Mouse (Mus musculus): ENCODE data around the gene Stx1b. TPM values are rescaled to one million over a fixed set of nuclear protein-coding genes. Genes with fewer than 3 reads are reported as not detected.

The Stx1b gene
- polyA plus RNA-seq, 1 experiment from 2014 or later = 16.3 TPM

DNA sequence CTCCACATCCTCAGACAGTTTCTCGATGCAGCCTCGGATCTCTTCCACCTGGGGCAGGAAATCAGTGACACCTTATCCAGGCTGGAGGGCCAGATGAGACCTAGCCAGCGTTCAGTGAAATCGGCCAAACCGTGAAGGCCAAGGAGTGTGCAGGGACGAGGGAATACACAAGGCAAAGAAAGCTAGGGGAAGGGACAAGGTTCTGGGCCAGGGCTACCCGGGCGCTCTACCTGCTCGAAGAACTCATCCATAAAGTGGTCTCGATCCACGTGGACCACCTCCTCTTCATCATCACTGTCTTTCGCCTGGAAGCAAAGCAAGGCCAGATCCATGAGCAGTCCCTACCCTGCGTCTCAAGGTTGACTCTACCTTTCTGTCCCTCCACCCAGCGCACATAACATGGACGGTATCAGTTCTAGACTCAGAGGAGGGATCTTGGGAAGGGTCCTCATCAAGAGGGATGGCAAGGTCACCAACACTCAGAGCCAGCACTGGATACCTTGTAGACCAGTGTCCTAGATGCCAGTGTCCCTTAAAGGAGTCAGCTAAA, 9.2 kb downstream of the Stx1b start:
- no peak overlapping the region for H3K27ac ChIP-seq (replicated peaks)
- no peaks in the 10 kb centered on the region for H3K27me3 ChIP-seq

DNA sequence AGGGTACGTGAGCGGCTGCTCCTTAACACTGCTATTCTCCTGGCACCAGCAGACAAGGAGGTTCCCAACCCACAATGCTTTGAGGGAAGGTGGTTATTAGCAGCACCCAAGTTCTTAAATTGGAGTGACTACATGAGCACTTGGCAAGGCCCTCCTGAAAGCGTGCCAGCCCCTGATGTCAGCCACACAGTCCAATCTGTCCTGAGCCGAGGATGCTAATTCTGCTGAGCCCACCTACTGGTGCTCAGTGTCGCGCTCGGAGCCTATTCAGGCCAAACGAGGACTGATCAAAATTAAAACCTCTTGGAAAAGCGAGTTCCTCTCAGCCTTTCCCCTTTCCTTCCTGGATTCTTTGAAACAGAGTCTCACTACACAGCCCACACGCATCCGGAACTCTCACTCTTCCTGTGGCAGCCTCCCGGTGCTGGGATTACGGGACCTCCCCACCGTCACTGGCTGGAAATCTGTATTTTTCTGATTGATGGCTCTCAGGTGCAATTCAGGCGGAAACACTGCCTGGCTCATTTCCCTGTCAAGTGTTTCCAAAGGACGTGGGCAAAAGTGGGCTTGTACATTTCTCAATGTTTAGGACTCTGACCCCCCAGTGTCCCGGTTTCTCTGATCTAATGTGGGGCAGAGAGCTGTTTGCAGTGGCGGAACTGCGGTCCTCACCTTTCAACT, 10.0 kb downstream of the Stx1b start:
- H3K4me1 ChIP-seq = no peaks in the 10 kb centered on the region
- ATAC-seq (ENCODE audit: low FRiP score, low read depth) = no peak
- WGBS = 93% methylated on average over 19 of the region's 19 CpGs
- no peak overlapping the region for H3K27ac ChIP-seq (replicated peaks)
- no peak overlapping the region for H3K4me3 ChIP-seq
- H3K27me3 ChIP-seq = no peaks in the 10 kb centered on the region
- H3K4me2 ChIP-seq (replicated peaks) = no peak overlapping the region
- no peaks in the 10 kb centered on the region for H3K9me3 ChIP-seq
- no peak overlapping the region for H3K9ac ChIP-seq (replicated peaks)
- H3K36me3 ChIP-seq = peaks cover 39% of the 10 kb centered on the region

More for the DNA sequence above, 9.2 kb downstream of the Stx1b start:
- no peak overlapping the region for H3K4me3 ChIP-seq
- no peaks in the 10 kb centered on the region for H3K4me1 ChIP-seq
- H3K4me2 ChIP-seq (replicated peaks) = no peak overlapping the region
- H3K9ac ChIP-seq (replicated peaks) = no peak overlapping the region
- no peak for ATAC-seq (ENCODE audit: low FRiP score, low read depth)
- WGBS = 93% methylated on average over 15 of the region's 15 CpGs
- H3K36me3 ChIP-seq = peaks cover 32% of the 10 kb centered on the region
- H3K9me3 ChIP-seq = no peaks in the 10 kb centered on the region

DNA sequence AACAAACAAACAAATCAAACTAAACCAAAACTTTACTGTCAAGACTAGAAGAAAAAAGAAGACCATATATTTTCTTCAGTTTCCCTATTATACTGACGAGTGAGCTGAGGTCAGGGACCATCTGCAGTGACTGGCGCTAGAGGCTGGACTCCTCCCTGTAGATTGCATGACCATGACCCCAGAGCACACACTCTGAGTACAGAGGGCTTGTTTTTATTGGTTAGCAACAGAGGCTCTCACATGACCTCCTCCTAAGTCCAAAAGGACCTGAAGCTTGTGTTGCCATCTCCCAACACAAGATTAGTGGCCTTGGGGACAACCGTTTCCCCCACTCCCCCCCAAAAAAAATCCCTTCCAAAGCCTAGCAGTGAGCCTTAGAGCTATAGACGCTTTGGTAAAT, 10.5 kb downstream of the Stx1b start:
- H3K36me3 ChIP-seq = peaks cover 40% of the 10 kb centered on the region
- no peak overlapping the region for H3K4me3 ChIP-seq
- no peaks in the 10 kb centered on the region for H3K9me3 ChIP-seq
- no peak overlapping the region for H3K9ac ChIP-seq (replicated peaks)
- 90% methylated on average over 4 of the region's 4 CpGs for WGBS
- no peak for ATAC-seq (ENCODE audit: low FRiP score, low read depth)
- H3K4me1 ChIP-seq = no peaks in the 10 kb centered on the region
- H3K4me2 ChIP-seq (replicated peaks) = no peak overlapping the region
- no peak overlapping the region for H3K27ac ChIP-seq (replicated peaks)
- no peaks in the 10 kb centered on the region for H3K27me3 ChIP-seq

DNA sequence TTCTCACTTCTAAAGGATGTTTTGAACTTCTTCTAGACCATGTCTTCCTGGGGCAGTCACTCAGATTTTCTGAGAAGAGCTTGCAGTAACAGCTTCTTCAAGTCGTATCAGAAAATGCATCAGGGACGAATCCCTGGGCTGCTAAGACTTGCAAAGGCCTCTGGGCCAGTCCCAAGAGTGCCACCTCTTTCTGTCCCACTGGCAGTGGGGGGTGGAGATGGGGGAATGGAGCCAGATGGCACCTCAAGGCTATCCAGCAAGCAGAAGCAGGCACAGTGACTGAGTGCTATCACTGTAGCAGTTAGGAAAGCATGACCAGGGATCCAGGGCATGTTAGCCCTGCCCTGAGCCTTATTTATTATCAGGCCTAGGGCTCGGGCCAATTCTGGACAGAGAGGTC, 12.1 kb downstream of the Stx1b start:
- peaks cover 37% of the 10 kb centered on the region for H3K36me3 ChIP-seq
- no peaks in the 10 kb centered on the region for H3K4me1 ChIP-seq
- no peak for ATAC-seq (ENCODE audit: low FRiP score, low read depth)
- H3K4me3 ChIP-seq = no peak overlapping the region
- no peak overlapping the region for H3K9ac ChIP-seq (replicated peaks)
- no peak overlapping the region for H3K4me2 ChIP-seq (replicated peaks)
- WGBS = 89% methylated on average over 3 of the region's 3 CpGs
- H3K27me3 ChIP-seq = no peaks in the 10 kb centered on the region
- no peak overlapping the region for H3K27ac ChIP-seq (replicated peaks)
- no peaks in the 10 kb centered on the region for H3K9me3 ChIP-seq

DNA sequence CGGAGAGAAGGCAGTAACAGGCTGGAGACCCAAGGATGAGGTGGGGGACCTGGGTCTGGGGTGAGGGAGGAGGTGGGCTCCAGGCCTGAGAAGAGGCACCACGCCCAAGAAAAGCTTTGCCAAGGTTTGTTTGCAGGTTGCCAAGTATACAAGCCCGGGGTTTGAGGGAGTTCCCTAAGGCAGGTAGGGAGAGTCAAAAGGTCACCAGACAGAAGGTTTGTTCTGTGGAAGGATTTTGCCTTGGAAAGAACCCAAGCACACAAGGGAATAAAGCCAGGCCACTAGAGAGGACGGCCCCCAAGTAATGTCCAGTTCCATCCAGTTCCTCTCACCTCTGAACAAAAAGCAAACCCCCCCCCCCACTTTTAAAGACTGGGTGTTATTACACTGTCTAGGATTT, 13.1 kb downstream of the Stx1b start:
- H3K27ac ChIP-seq (replicated peaks) = no peak overlapping the region
- H3K9ac ChIP-seq (replicated peaks) = no peak overlapping the region
- H3K4me3 ChIP-seq = no peak overlapping the region
- H3K4me1 ChIP-seq = no peaks in the 10 kb centered on the region
- no peaks in the 10 kb centered on the region for H3K9me3 ChIP-seq
- H3K36me3 ChIP-seq = peaks cover 41% of the 10 kb centered on the region
- 89% methylated on average over 4 of the region's 4 CpGs for WGBS
- no peak overlapping the region for H3K4me2 ChIP-seq (replicated peaks)
- ATAC-seq (ENCODE audit: low FRiP score, low read depth) = no peak
- no peaks in the 10 kb centered on the region for H3K27me3 ChIP-seq

DNA sequence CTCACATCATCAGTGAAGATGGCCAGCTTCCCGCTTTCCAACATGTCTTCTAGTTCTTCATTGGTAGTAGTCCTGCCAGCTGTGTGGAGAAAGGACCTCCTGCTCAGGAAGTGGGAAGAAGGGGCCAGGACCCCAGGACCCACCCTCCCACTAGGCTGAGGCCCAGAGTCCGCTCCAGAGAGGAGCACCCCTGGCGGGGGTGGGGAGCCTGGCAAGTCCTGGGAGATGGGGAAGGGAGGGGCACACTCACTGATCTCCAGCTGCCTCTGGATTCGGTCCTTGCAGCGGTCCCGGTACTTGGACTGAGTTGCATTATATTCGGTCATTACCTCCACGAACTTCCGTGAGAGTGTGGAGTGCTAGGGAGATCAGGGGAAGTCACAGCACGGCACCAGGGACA, 13.7 kb downstream of the Stx1b start:
- H3K27me3 ChIP-seq = no peaks in the 10 kb centered on the region
- no peak overlapping the region for H3K4me2 ChIP-seq (replicated peaks)
- no peak overlapping the region for H3K27ac ChIP-seq (replicated peaks)
- peaks cover 47% of the 10 kb centered on the region for H3K36me3 ChIP-seq
- WGBS = 79% methylated on average over 10 of the region's 10 CpGs
- H3K4me1 ChIP-seq = no peaks in the 10 kb centered on the region
- H3K4me3 ChIP-seq = no peak overlapping the region
- H3K9me3 ChIP-seq = no peaks in the 10 kb centered on the region
- ATAC-seq (ENCODE audit: low FRiP score, low read depth) = no peak
- no peak overlapping the region for H3K9ac ChIP-seq (replicated peaks)

DNA sequence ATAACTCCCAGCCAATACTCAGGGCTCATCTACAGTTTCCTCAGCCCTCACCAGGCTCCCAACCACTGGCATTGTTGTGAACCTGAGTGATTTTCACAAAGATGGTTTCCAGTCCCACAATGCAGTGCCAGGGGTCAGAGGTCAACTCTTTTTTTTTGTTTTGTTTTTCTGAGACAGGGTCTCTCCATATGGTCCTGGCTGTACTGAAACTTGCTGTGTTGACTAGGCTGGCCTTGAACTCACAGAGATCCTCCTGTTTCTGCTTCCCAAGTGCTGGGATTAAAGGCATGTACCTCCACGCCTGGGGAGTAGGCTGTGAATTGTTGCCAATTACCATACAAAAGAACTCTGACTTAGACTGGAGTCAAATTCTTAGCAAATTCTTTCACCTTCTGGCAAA, 14.5 kb downstream of the Stx1b start:
- WGBS = 89% methylated on average over 1 of the region's 1 CpGs
- no peak overlapping the region for H3K27ac ChIP-seq (replicated peaks)
- no peaks in the 10 kb centered on the region for H3K9me3 ChIP-seq
- H3K36me3 ChIP-seq = peaks cover 49% of the 10 kb centered on the region
- no peak overlapping the region for H3K4me2 ChIP-seq (replicated peaks)
- no peaks in the 10 kb centered on the region for H3K27me3 ChIP-seq
- H3K4me1 ChIP-seq = no peaks in the 10 kb centered on the region
- no peak overlapping the region for H3K9ac ChIP-seq (replicated peaks)
- ATAC-seq (ENCODE audit: low FRiP score, low read depth) = no peak
- H3K4me3 ChIP-seq = no peak overlapping the region

DNA sequence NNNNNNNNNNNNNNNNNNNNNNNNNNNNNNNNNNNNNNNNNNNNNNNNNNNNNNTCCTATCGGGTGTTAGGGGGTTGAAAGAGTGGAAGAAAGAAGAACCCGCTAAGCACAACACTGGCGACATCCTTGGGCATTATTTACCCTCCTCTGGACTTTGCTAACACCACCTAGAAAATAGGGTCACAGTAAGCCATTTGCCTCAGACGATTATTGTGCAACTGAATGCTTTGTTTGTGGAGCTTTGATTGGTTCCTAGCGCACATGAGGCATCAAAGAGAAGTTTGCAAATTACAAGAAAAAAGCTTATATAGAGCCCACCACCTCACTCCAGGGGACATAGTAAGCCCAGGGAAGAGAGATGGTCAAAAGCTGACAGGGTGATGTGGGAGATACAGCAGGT, 15.5 kb downstream of the Stx1b start:
- Histone ChIP-seq H3K4me3 (no peak overlapping the region), H3K27me3 (no peaks in the 10 kb centered on the region), H3K27ac (replicated peaks) (no peak overlapping the region), H3K36me3 (peaks cover 45% of the 10 kb centered on the region), H3K4me2 (replicated peaks) (no peak overlapping the region), H3K9ac (replicated peaks) (no peak overlapping the region), H3K9me3 (no peaks in the 10 kb centered on the region), H3K4me1 (no peaks in the 10 kb centered on the region)
- WGBS = 72% methylated on average over 5 of the region's 5 CpGs
- no peak for ATAC-seq (ENCODE audit: low FRiP score, low read depth)

DNA sequence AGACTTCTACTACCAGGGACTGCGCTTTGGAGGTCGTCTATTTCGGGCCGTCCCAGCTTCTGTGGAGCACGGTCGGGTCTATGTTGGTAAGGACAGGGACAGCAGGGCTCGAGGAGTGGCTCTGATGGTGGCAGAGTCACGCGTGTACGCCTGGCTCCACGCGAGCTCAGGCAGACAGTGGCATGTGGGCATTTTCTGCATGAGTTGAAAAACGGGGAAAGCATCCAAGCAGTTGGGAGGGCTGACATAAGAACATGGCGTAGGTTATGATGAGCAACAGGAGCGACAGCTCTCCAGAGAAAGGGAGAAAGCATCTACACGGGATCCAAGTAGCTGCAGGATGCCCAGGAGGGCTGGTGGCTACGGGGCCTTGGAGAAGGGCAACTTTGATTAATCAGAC, 22.0 kb downstream of the Stx1b start:
- 95% methylated on average over 17 of the region's 17 CpGs for WGBS
- Histone ChIP-seq H3K36me3 (peaks cover 49% of the 10 kb centered on the region), H3K27me3 (no peaks in the 10 kb centered on the region), H3K4me2 (replicated peaks) (no peak overlapping the region), H3K4me1 (0 out of 2 replicates have a peak, but pooled peaks cover 5% of the 10 kb centered on the region), H3K9me3 (no peaks in the 10 kb centered on the region), H3K9ac (replicated peaks) (no peak overlapping the region), H3K27ac (replicated peaks) (no peak overlapping the region), H3K4me3 (no peak overlapping the region)
- no peak for ATAC-seq (ENCODE audit: low FRiP score, low read depth)

DNA sequence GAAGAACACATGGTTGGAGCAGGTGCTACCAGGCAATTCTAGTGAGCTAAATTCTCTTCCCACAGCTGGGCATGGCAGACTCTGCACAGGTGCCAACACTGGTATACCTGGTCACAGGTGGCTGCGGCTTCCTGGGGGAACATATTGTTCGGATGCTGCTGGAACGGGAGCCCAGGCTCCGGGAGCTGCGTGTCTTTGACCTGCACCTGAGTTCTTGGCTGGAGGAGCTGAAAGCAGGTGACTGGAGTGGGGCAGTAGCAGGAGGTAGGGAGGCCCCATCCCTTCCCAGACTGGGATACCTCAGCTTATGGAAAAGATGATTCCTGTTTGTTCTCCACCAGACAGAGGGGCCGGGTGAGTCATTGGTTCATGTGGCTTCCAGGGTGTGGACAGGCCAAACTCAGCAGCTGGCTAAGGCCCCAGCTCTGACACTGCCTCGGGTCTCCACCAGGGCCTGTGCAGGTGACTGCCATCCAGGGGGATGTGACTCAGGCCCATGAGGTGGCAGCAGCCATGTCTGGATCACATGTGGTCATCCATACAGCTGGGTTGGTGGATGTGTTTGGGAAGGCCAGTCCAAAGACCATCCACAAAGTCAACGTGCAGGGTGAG, 23.2 kb downstream of the Stx1b start:
- H3K36me3 ChIP-seq = peaks cover 56% of the 10 kb centered on the region
- no peak overlapping the region for H3K4me3 ChIP-seq
- no peak overlapping the region for H3K9ac ChIP-seq (replicated peaks)
- H3K4me2 ChIP-seq (replicated peaks) = no peak overlapping the region
- 0 out of 2 replicates have a peak, but pooled peaks cover 5% of the 10 kb centered on the region for H3K4me1 ChIP-seq
- 93% methylated on average over 8 of the region's 8 CpGs for WGBS
- no peak for ATAC-seq (ENCODE audit: low FRiP score, low read depth)
- H3K27ac ChIP-seq (replicated peaks) = 0 out of 2 replicates have a peak overlapping the region, but pooled peaks have one; percentile 1
- no peaks in the 10 kb centered on the region for H3K27me3 ChIP-seq
- no peaks in the 10 kb centered on the region for H3K9me3 ChIP-seq

DNA sequence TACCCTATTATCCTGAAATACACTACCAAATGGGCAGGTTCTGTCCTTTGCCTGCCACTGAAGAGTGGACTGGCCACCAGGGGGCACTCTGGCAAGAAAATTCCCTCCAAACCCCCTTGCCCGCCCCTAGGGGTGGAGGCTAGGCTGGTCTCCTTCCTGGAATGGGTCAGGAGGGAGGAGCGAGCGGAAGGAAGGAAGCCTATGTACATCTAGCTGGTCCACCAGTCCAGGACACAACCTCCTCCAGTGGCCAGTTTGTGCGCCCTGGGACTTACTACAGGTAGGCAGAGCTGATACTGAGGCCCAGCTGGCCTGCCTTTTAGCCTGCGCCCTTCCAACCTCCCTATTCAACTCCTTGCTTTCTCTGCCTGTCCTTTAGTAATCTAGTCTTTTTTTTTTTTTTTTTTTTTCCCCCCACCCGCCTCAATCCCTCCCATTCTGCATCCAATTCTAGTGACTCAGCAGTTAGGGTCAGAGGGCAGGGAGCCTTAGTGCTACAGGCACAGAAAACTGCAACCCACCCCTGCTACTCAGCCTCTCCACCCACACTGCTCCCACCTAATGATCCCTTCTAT, 23.8 kb downstream of the Stx1b start, which contains the start of gene Hsd3b7:
Hsd3b7 (plus strand) TSS at position 170 of the 575 bp plus-strand sequence.
- H3K9me3 ChIP-seq = no peaks in the 10 kb centered on the region
- no peak within 1 kb of the TSS for H3K4me3 ChIP-seq
- peaks cover 56% of the 10 kb centered on the region for H3K36me3 ChIP-seq
- 0 out of 2 replicates have a peak within 1 kb of the TSS, but pooled peaks have one; percentile 5 for H3K4me2 ChIP-seq (replicated peaks)
- peak; percentile 82 for ATAC-seq (ENCODE audit: low FRiP score, low read depth)
- 0 out of 2 replicates have a peak within 1 kb of the TSS, but pooled peaks have one; percentile 1 for H3K27ac ChIP-seq (replicated peaks)
- WGBS = 25% methylated on average over 6 of the region's 6 CpGs
- 0 out of 2 replicates have a peak within 1 kb of the TSS, but pooled peaks have one; percentile 20 for H3K9ac ChIP-seq (replicated peaks)
- H3K4me1 ChIP-seq = 0 out of 2 replicates have a peak, but pooled peaks cover 5% of the 10 kb centered on the region
- H3K27me3 ChIP-seq = no peaks in the 10 kb centered on the region

DNA sequence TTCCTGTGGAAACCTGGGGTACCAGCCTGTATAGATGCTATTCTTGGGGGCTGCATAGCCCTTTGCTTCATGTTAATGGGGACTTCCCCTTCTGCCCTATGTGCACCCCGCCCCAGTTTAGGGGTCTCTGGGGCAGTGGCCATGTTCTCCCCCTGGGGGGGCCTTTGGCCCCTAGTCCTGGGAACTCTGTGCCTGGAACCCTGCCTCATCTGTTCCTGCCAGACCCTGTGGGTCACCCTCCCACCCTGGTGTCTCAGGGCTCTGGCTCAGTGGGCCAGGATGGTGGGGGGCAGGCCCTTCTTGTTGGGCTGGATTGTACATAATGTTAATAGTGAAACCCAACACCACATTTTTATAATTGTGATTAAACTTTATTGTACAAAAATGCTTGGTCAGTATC, 24.6 kb downstream of the Stx1b start:
- H3K9ac ChIP-seq (replicated peaks) = no peak overlapping the region
- peaks cover 60% of the 10 kb centered on the region for H3K36me3 ChIP-seq
- H3K27me3 ChIP-seq = no peaks in the 10 kb centered on the region
- ATAC-seq (ENCODE audit: low FRiP score, low read depth) = 0 out of 2 replicates have a peak, but pooled peaks have one; percentile 48
- no peak overlapping the region for H3K4me2 ChIP-seq (replicated peaks)
- no peak overlapping the region for H3K4me3 ChIP-seq
- no peaks in the 10 kb centered on the region for H3K9me3 ChIP-seq
- H3K4me1 ChIP-seq = 0 out of 2 replicates have a peak, but pooled peaks cover 5% of the 10 kb centered on the region
- WGBS = 95% methylated on average over 1 of the region's 1 CpGs
- no peak overlapping the region for H3K27ac ChIP-seq (replicated peaks)
